Mouse (Mus musculus) layer of hippocampus, adult 8-10 months (tissue): Measurements from ENCODE around the gene Fancc. TPM values are rescaled to one million over a fixed set of nuclear protein-coding genes. Genes with fewer than 3 reads are reported as not detected.

Source experiments
- DNase-seq, 2 experiments: peaks; one replicate each; pipeline ENCODE4 v3.0.0; 2022; ENCODE audit warnings: low spot score in 2 of 2
- total RNA-seq, 4 experiments: library from RNA; stranded (reverse); gene quantifications; 2 replicates each; pipeline ENCODE4 v1.2.4; 2022

The Fancc gene
- total RNA-seq, 4 experiments from 2014 or later, result 6.8 to 10.5 (median 8.4) TPM

- DNase-seq, result no peak
These were observed 228.3 kb downstream of the Fancc start for GRCm38 (mm10) chr13:63268776-63269175.

GRCm38 (mm10) chr13:63268371-63268770 lies 228.7 kb downstream of the Fancc start:
- no peak for DNase-seq

GRCm38 (mm10) chr13:63262168-63262957 lies 234.7 kb downstream of the Fancc start:
- DNase-seq, result no peak

DNA sequence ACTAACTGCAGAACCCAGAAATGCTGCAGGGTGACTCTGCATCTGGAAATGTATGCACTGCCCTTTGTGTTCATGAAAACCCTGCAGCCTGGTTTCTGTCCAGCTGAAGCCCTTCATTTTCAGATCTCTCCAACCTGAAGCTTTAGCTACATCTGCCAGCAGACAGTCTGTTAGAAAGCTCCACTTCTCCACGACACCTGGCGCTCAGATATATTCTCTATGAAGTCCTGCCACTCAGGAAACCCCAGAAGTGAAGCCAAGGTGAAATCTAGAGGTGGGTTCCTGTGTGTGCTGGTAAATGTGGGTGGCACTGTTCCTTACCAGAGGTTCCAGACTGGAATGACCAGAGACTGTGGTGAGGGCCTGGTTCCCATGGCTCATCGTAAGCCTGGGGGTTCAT lies 235.4 kb downstream of the Fancc start:
- DNase-seq, result no peak

GRCm38 (mm10) chr13:63260753-63261631 lies 236.1 kb downstream of the Fancc start:
- no peak for DNase-seq

DNA sequence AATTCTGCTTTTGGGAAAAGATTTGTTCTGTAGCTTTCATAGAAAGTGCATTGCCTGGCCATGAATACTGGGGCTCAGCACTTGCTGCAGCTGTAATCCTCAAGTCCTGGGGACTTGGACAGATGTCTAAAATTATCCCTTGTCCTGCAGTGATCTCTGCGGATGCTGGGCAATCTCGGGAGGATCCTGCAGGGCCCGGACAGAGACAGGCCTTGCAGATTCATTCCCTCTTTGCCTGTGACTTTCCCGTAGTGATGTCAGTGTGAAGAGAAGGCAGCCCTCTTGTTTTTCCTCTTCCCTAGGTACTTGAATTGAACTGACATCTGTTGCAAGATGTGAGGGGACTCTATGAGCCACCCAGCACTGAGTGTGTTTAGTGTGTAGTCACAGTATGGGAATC lies 236.9 kb downstream of the Fancc start:
- DNase-seq, result no peak

DNA sequence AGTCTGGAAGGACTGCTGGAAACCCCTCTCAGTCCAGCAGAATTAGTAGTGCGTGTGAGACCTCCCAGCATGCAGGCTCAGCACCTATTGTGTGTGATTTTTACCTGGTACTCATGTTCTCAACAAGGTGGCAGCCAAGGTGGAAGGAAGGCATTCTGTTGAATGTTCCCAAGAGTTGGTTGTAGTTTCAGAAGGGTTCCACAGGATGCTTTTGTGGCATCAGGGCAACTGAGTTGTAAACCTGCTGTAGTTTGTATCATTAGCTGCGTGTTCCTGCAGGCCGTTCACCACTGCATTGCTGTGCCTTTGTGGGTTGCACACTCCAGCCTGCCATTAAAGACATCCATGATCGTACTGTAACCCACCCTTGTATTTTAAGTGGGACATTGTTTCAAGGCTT lies 238.4 kb downstream of the Fancc start:
- no peak for DNase-seq

DNA sequence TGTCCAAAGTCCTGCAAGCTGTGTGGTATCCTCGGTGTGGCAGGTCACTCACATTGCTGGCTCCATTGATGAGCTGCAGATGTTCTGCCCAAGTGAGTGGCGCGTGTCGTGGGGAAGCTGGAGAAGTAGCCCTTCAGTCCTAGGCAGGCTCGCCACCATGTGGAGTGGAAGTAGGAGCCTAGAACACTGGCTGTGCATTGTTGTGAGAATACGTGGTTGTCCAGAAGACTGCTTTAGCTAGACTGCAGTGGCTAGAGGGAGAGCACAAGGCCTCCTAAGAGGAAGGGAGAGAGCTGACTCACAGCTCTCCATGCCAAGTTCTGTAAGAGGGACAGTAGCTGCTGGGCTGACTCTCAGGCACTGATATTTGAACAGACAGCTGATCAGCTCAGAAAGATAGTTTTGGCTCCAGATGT lies 238.9 kb downstream of the Fancc start:
- no peak for DNase-seq

DNA sequence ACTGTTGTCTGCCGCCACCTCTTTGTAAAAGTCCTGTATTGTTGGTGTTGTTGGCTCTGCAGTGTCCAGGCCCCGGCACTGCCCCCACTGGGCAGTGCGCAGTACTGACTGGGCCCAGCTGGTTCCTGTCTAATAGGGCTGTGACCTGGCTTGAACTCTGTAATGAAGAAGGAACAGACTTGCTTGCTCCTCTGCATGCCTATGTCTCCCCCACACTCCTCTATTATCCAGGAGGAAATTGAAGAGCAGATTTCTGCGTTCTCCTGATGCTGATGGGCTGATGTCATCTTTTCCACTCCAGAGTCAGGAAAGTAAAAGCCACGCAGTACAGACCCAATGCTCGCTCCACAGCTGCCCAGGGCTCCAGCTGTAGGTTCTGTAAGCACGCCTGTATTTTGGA lies 240.3 kb downstream of the Fancc start:
- DNase-seq, result no peak

DNA sequence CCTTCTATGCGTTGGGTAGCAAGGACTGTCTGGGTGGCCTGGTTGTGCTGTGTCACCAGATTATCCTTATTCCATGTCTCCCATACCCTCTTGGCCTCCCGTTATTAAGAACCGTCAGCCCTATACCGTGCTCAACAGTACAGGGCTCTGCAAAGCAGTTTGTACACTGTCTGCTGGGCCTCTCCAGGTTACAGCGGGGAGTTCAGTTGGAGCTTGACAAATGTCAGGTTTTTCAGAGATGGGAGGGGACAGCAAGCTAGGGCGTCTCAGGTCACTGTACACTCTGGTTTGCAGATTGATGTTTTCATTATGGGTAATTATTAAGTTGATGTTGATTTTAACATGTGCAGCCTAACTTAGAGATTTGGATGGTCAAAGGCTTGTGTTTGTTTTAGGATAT lies 240.9 kb downstream of the Fancc start:
- no peak for DNase-seq

DNA sequence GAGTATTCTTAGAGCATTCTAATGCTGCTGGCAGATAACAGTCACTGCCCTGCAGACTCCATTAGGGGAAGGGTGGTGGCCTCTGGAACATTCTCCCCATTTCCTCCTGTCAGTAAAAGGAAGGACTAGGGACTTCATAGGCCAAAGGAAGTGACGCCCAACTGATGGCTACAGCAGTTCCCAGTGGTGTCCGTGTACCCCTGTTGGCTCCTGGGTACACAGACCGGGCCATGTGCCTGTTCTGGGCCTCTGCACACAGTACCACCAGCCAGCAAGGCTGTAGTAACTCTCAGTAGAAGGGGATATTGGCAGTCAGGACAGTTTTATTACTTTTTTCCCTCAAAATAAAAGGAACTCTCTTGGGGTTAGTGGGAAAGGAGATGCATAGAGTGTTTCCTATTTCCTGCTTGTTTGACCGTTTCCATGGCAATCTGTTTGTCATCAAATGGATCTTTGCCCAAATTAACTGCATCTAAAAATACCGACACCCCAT lies 241.5 kb downstream of the Fancc start:
- DNase-seq, result no peak

GRCm38 (mm10) chr13:63253886-63254636 lies 243.0 kb downstream of the Fancc start:
- DNase-seq, result no peak

DNA sequence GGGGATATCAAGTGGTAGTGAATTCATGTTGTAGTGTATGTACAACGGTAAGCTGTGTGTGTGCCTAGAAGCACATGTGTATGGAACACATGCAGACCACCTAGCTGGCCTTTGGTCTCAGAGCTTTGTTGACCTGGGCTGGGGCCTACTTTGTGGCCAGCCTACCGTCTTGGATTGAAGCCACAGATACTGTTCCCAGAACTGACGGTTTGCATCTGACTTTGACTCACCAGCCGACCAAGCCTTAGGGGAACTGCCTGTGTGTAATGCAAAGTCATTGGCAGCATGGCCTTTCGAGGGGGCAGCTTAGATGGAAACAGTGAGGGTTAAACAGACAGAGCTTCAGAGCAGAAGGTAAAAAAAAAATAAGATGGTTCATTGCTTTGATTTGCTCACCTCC lies 243.9 kb downstream of the Fancc start:
- DNase-seq, result no peak

GRCm38 (mm10) chr13:63252295-63253010 lies 244.6 kb downstream of the Fancc start:
- DNase-seq, result no peak

- DNase-seq, result no peak
These were observed 245.8 kb downstream of the Fancc start for GRCm38 (mm10) chr13:63251118-63251889.

DNA sequence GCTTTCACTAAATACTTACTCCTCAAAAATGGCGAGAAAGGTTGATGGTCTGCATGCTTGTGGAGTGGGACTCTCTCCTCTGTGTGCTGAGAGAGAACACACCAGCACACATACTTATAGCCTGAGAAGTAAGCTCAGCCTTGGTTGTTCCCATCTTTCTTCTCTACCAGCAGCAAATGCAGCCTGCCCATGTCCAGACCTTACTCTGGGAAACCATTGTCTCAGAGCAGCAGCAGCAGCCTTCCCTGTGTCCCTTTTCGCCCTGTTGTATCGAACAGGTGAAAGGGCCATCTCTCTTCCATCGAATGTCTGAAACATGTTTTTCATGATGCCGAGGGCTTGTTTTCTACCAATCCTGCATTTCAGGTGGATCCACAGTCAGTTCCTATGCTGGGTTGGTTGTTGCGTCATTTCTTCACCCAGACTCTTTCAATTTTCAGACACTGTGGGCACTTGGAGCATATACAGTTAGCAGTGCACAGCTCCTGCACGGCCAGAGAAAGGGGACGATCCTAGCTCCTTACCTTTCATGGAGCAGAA lies 246.6 kb downstream of the Fancc start:
- DNase-seq, result no peak

DNA sequence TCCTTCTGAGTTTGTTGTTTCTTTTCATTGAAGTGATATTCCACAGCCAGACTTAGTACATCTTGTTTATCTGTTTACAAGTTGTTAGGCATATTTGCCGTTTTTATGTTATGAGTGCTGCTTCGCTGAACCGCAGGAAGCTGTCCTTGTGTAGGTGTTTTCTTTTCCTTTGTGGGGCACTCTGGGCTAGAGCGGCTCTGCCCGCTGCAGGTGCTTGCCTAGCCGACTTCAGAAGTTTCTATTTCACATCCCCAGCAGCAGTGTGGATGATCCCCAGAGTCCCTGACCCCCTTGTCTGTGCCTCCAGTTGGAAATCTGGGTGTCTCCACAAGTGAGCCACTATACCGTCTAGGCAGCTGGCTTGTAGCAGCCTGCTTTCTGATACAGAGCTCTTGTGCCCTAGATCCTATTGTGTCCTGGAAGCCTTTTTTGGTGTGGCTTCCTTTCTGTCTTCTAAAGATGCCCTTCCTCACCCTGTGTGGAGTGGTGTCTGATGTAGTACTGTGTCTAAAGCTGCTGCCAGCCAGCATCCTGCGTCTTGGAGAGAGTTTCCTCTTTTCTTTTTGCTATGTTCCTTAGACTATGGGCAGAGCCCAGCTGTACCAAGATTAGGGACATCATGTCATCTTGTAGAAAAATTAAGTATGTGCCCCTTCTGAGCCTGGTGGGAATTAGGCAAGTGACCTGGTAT lies 247.2 kb downstream of the Fancc start:
- no peak for DNase-seq

- no peak for DNase-seq
These were observed 247.9 kb downstream of the Fancc start for GRCm38 (mm10) chr13:63249171-63249570.

DNA sequence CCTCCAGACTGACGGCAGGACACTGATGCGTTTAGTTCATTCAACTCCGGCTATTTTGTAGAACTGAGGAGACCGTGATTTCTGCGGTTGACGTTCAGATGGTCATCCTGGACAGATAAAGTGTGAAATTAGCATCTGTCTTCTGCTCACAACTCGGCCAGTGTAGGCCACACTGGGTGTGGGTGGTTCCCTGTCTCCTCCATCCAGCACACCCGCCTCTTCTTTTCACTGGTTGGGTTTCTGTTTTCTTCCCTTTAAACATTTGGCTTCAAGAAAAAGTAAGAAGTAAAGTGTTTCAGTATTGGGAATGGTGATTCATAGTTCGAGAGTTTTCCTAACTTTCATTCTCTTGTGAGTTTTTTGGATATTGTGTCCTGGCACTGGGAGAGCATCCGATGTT lies 248.8 kb downstream of the Fancc start:
- DNase-seq, result no peak
